24 mouse cellular contexts compared by ENCODE assay signal in genomic region chr4:118901981-118902380, GRCm38 (mm10). TPM values are rescaled to one million over a fixed set of nuclear protein-coding genes. Genes with fewer than 3 reads are reported as not detected.
DNase-seq lines count a peak whose midpoint lies in the region; ATAC-seq and TF ChIP-seq lines count a peak whose summit lies in the region.
"Had no signal": no experiment of that assay in that cellular context is flagged by ENCODE, and none has a peak within 500 bp of the region (broad histone marks: within the 10 kb centered on the region; RNA-seq: fewer than 3 reads in every experiment).

No protein-coding gene starts in this region.

- TF ChIP-seq CTCF in thymus, adult 2 months (IDR thresholded peaks at IDR 0.05; ENCODE audit: borderline replicate concordance, control insufficient read depth, extremely low read depth, insufficient read depth, low read length, poor library complexity), result no peak

- no peaks in the 10 kb centered on the region for H3K9me3 ChIP-seq in embryonic facial prominence, embryonic 14.5 days (ENCODE audit: control insufficient read depth, low read length)
- H3K9me3 ChIP-seq in embryonic facial prominence, embryonic 10.5 days, result no peaks in the 10 kb centered on the region
- no peaks in the 10 kb centered on the region for H3K9me3 ChIP-seq in limb, embryonic 14.5 days (ENCODE audit: control insufficient read depth, low read length)
- no peaks in the 10 kb centered on the region for H3K9me3 ChIP-seq in limb, embryonic 10.5 days (replicated peaks)
- H3K9me3 ChIP-seq: embryonic facial prominence, embryonic 13.5 days; forebrain, embryonic 15.5 days; heart, embryonic 12.5 days; hindbrain, embryonic 10.5 days had no signal

- no peak overlapping the region for H3K4me2 ChIP-seq in embryonic facial prominence, embryonic 14.5 days (ENCODE audit: low read depth, low read length)
- H3K4me2 ChIP-seq in limb, embryonic 14.5 days (replicated peaks; ENCODE audit: low read depth, low read length, severe bottlenecking), result no peak overlapping the region
- H3K4me2 ChIP-seq: embryonic facial prominence, embryonic 13.5 days; forebrain, embryonic 15.5 days; heart, embryonic 12.5 days; hindbrain, embryonic 14.5 days had no signal

- DNase-seq in embryonic facial prominence, embryonic 14.5 days (ENCODE audit: low spot score), result peak; percentile 14
- no peak for DNase-seq in embryonic facial prominence, embryonic 10.5 days (ENCODE audit: low spot score)
- DNase-seq in limb, embryonic 14.5 days (ENCODE audit: low spot score), result peak; percentile 21
- DNase-seq in limb, embryonic 10.5 days (ENCODE audit: low spot score), result no peak
- DNase-seq in right cerebral cortex, postnatal 4 days, result peak; percentile 4
- DNase-seq in right cerebral cortex, postnatal 36 days (ENCODE audit: low spot score in 2 of 2), result no peak
- DNase-seq in thymus, adult 2 months, result no peak
- DNase-seq: adrenal gland, postnatal 14 days; cerebellum, adult 11-12 months; cerebellum, adult 9-10 months; cerebellum, postnatal 25 days; gastrocnemius, postnatal 14 days; heart, adult 2 months had no signal

- H3K27me3 ChIP-seq in embryonic facial prominence, embryonic 14.5 days (replicated peaks; ENCODE audit: control insufficient read depth, insufficient read depth, low read length), result no peaks in the 10 kb centered on the region
- H3K27me3 ChIP-seq in embryonic facial prominence, embryonic 10.5 days (replicated peaks; ENCODE audit: low read depth, poor library complexity, severe bottlenecking), result no peaks in the 10 kb centered on the region
- H3K27me3 ChIP-seq in limb, embryonic 14.5 days (ENCODE audit: control insufficient read depth, insufficient read depth, low read length), result no peaks in the 10 kb centered on the region
- H3K27me3 ChIP-seq in limb, embryonic 10.5 days (ENCODE audit: low read depth, poor library complexity, severe bottlenecking), result no peaks in the 10 kb centered on the region
- no peaks in the 10 kb centered on the region for H3K27me3 ChIP-seq in thymus, adult 2 months (ENCODE audit: control insufficient read depth, insufficient read depth, low read length)
- H3K27me3 ChIP-seq: embryonic facial prominence, embryonic 13.5 days; forebrain, embryonic 15.5 days; heart, embryonic 12.5 days; Patski had no signal

- ATAC-seq in embryonic facial prominence, embryonic 14.5 days (ENCODE audit: low read depth), result no peak
- ATAC-seq in limb, embryonic 14.5 days (ENCODE audit: low FRiP score, low read depth), result no peak
- ATAC-seq: activated CD4-positive, CD25-positive, alpha-beta regulatory T cell, adult 4 months; forebrain, embryonic 15.5 days; Patski had no signal

- no peak overlapping the region for H3K4me3 ChIP-seq in embryonic facial prominence, embryonic 14.5 days (ENCODE audit: low read depth, low read length)
- no peak overlapping the region for H3K4me3 ChIP-seq in embryonic facial prominence, embryonic 10.5 days
- H3K4me3 ChIP-seq in limb, embryonic 14.5 days (replicated peaks; ENCODE audit: low read length), result no peak overlapping the region
- no peak overlapping the region for H3K4me3 ChIP-seq in limb, embryonic 10.5 days
- H3K4me3 ChIP-seq in thymus, adult 2 months (ENCODE audit: control insufficient read depth, insufficient read depth, low read length), result no peak overlapping the region
- H3K4me3 ChIP-seq: embryonic facial prominence, embryonic 13.5 days; forebrain, embryonic 15.5 days; heart, adult 2 months; heart, embryonic 12.5 days; hindbrain, embryonic 10.5 days had no signal

- no peak overlapping the region for H3K9ac ChIP-seq in embryonic facial prominence, embryonic 14.5 days (ENCODE audit: low read depth, low read length)
- no peak overlapping the region for H3K9ac ChIP-seq in limb, embryonic 14.5 days (ENCODE audit: low read depth, low read length, severe bottlenecking)
- H3K9ac ChIP-seq: embryonic facial prominence, embryonic 13.5 days; forebrain, embryonic 15.5 days; heart, embryonic 12.5 days; hindbrain, embryonic 14.5 days had no signal

- no peaks in the 10 kb centered on the region for H3K4me1 ChIP-seq in embryonic facial prominence, embryonic 14.5 days (ENCODE audit: control insufficient read depth, insufficient read depth, low read length)
- H3K4me1 ChIP-seq in embryonic facial prominence, embryonic 10.5 days, result no peaks in the 10 kb centered on the region
- no peaks in the 10 kb centered on the region for H3K4me1 ChIP-seq in limb, embryonic 14.5 days (ENCODE audit: control insufficient read depth, insufficient read depth, low read length)
- H3K4me1 ChIP-seq in limb, embryonic 10.5 days, result no peaks in the 10 kb centered on the region
- H3K4me1 ChIP-seq in thymus, adult 2 months (replicated peaks; ENCODE audit: control insufficient read depth, insufficient read depth, low read length), result no peaks in the 10 kb centered on the region
- H3K4me1 ChIP-seq: embryonic facial prominence, embryonic 13.5 days; forebrain, embryonic 15.5 days; heart, embryonic 12.5 days; hindbrain, embryonic 10.5 days had no signal

- 61% methylated on average over 2 of the region's 2 CpGs for WGBS in embryonic facial prominence, embryonic 14.5 days
- WGBS in embryonic facial prominence, embryonic 10.5 days, result 74% methylated on average over 2 of the region's 2 CpGs
- 63% methylated on average over 2 of the region's 2 CpGs for WGBS in limb, embryonic 14.5 days
- WGBS in limb, embryonic 10.5 days, result 87% methylated on average over 2 of the region's 2 CpGs
- WGBS in thymus, adult 2 months, result 76% methylated on average over 2 of the region's 2 CpGs

- no peak overlapping the region for H3K27ac ChIP-seq in embryonic facial prominence, embryonic 14.5 days (replicated peaks; ENCODE audit: low read depth, low read length)
- H3K27ac ChIP-seq in embryonic facial prominence, embryonic 10.5 days (replicated peaks), result no peak overlapping the region
- H3K27ac ChIP-seq in limb, embryonic 14.5 days (replicated peaks; ENCODE audit: low read depth, low read length), result no peak overlapping the region
- H3K27ac ChIP-seq in limb, embryonic 10.5 days, result no peak overlapping the region
- H3K27ac ChIP-seq in thymus, adult 2 months (ENCODE audit: control insufficient read depth, insufficient read depth, low read length), result no peak overlapping the region
- H3K27ac ChIP-seq: embryonic facial prominence, embryonic 13.5 days; forebrain, embryonic 15.5 days; heart, adult 2 months; hindbrain, embryonic 10.5 days; hindbrain, embryonic 14.5 days had no signal

- H3K36me3 ChIP-seq in embryonic facial prominence, embryonic 14.5 days (ENCODE audit: control insufficient read depth, insufficient read depth, low read length), result no peaks in the 10 kb centered on the region
- no peaks in the 10 kb centered on the region for H3K36me3 ChIP-seq in embryonic facial prominence, embryonic 10.5 days (replicated peaks)
- no peaks in the 10 kb centered on the region for H3K36me3 ChIP-seq in limb, embryonic 14.5 days (ENCODE audit: control insufficient read depth, insufficient read depth, low read length)
- no peaks in the 10 kb centered on the region for H3K36me3 ChIP-seq in limb, embryonic 10.5 days
- H3K36me3 ChIP-seq in thymus, adult 2 months (ENCODE audit: control insufficient read depth, insufficient read depth, low read length), result no peaks in the 10 kb centered on the region
- H3K36me3 ChIP-seq: embryonic facial prominence, embryonic 13.5 days; forebrain, embryonic 15.5 days; heart, embryonic 12.5 days; hindbrain, embryonic 10.5 days had no signal

- no peak for TF ChIP-seq POLR2A in limb, embryonic 14.5 days (IDR thresholded peaks at IDR 0.05; ENCODE audit: borderline replicate concordance, extremely low read depth, insufficient read depth, insufficient read length)
- no peak for TF ChIP-seq POLR2A in thymus, adult 2 months (IDR thresholded peaks at IDR 0.05; ENCODE audit: control insufficient read depth, extremely low read depth, insufficient read depth, low read length, poor library complexity)

RNA-seq across cellular contexts. Expression of gene Olfr1330, which starts 13.6 kb away (rescaled TPM):
- 0.11 TPM in 1 of 2 replicates, not detected in the other for polyA plus RNA-seq in embryonic facial prominence, embryonic 14.5 days (2014; fragmentation: Nextera tagmentation; extraction: Ambion mirVana)
- polyA plus RNA-seq in embryonic facial prominence, embryonic 10.5 days (2016; fragmentation: Nextera tagmentation; extraction: Ambion mirVana), result not detected in 2 replicates
- polyA plus RNA-seq in limb, embryonic 14.5 days (2012; rRNA removed), result not detected in 2 replicates
- 0.07 TPM in 1 of 2 replicates, not detected in the other for polyA plus RNA-seq in limb, embryonic 14.5 days (2014; fragmentation: Nextera tagmentation; extraction: Ambion mirVana)
- 0.03 TPM in 1 of 2 replicates, not detected in the other for polyA plus RNA-seq in limb, embryonic 10.5 days (2016; fragmentation: Nextera tagmentation; extraction: Ambion mirVana)
- not detected in 2 replicates for polyA plus RNA-seq in thymus, adult 2 months (2012; rRNA removed)
- polyA plus RNA-seq: C2C12; cortical plate, adult 2 months; forebrain, embryonic 15.5 days; gonadal fat pad, adult 2 months; heart, adult 2 months; hindbrain, embryonic 10.5 days; hindbrain, embryonic 14.5 days; Patski had no signal

RNA-seq across cellular contexts. Expression of gene Olfr1329, which starts 15.3 kb away (rescaled TPM):
- polyA plus RNA-seq in embryonic facial prominence, embryonic 14.5 days (2014; fragmentation: Nextera tagmentation; extraction: Ambion mirVana), result not detected in 2 replicates
- polyA plus RNA-seq in embryonic facial prominence, embryonic 10.5 days (2016; fragmentation: Nextera tagmentation; extraction: Ambion mirVana), result not detected in 2 replicates
- polyA plus RNA-seq in limb, embryonic 14.5 days (2012; rRNA removed), result not detected in 2 replicates
- polyA plus RNA-seq in limb, embryonic 14.5 days (2014; fragmentation: Nextera tagmentation; extraction: Ambion mirVana), result not detected in 2 replicates
- polyA plus RNA-seq in limb, embryonic 10.5 days (2016; fragmentation: Nextera tagmentation; extraction: Ambion mirVana), result not detected in 2 replicates
- not detected in 2 replicates for polyA plus RNA-seq in thymus, adult 2 months (2012; rRNA removed)
- polyA plus RNA-seq: activated CD4-positive, CD25-positive, alpha-beta regulatory T cell, adult 4 months; C2C12; cortical plate, adult 2 months; embryonic facial prominence, embryonic 13.5 days; forebrain, embryonic 15.5 days; gonadal fat pad, adult 2 months; heart, adult 2 months; heart, embryonic 12.5 days; heart, embryonic 16.5 days; hindbrain, embryonic 10.5 days; hindbrain, embryonic 14.5 days; Patski had no signal

RNA-seq across cellular contexts. Expression of gene Olfr1328, which starts 36.4 kb away (rescaled TPM):
- polyA plus RNA-seq in embryonic facial prominence, embryonic 14.5 days (2014; fragmentation: Nextera tagmentation; extraction: Ambion mirVana), result 0.07 TPM in 1 of 2 replicates, not detected in the other
- polyA plus RNA-seq in embryonic facial prominence, embryonic 10.5 days (2016; fragmentation: Nextera tagmentation; extraction: Ambion mirVana), result not detected in 2 replicates
- not detected in 2 replicates for polyA plus RNA-seq in limb, embryonic 14.5 days (2012; rRNA removed)
- polyA plus RNA-seq in limb, embryonic 14.5 days (2014; fragmentation: Nextera tagmentation; extraction: Ambion mirVana), result not detected in 2 replicates
- not detected in 2 replicates for polyA plus RNA-seq in limb, embryonic 10.5 days (2016; fragmentation: Nextera tagmentation; extraction: Ambion mirVana)
- not detected in 2 replicates for polyA plus RNA-seq in thymus, adult 2 months (2012; rRNA removed)
- polyA plus RNA-seq: activated CD4-positive, CD25-positive, alpha-beta regulatory T cell, adult 4 months; C2C12; cortical plate, adult 2 months; embryonic facial prominence, embryonic 13.5 days; forebrain, embryonic 15.5 days; gonadal fat pad, adult 2 months; heart, adult 2 months; heart, embryonic 12.5 days; heart, embryonic 16.5 days; hindbrain, embryonic 10.5 days; hindbrain, embryonic 14.5 days; Patski had no signal

RNA-seq across cellular contexts. Expression of gene Olfr1331, which starts 37.5 kb away (rescaled TPM):
- polyA plus RNA-seq in embryonic facial prominence, embryonic 14.5 days (2014; fragmentation: Nextera tagmentation; extraction: Ambion mirVana), result 0.13 TPM in 1 of 2 replicates, not detected in the other
- polyA plus RNA-seq in embryonic facial prominence, embryonic 10.5 days (2016; fragmentation: Nextera tagmentation; extraction: Ambion mirVana), result not detected in 2 replicates
- polyA plus RNA-seq in limb, embryonic 14.5 days (2012; rRNA removed), result not detected in 2 replicates
- not detected in 2 replicates for polyA plus RNA-seq in limb, embryonic 14.5 days (2014; fragmentation: Nextera tagmentation; extraction: Ambion mirVana)
- polyA plus RNA-seq in limb, embryonic 10.5 days (2016; fragmentation: Nextera tagmentation; extraction: Ambion mirVana), result not detected in 2 replicates
- polyA plus RNA-seq in thymus, adult 2 months (2012; rRNA removed), result not detected in 2 replicates
- polyA plus RNA-seq: C2C12; cortical plate, adult 2 months; embryonic facial prominence, embryonic 13.5 days; forebrain, embryonic 15.5 days; gonadal fat pad, adult 2 months; heart, adult 2 months; heart, embryonic 12.5 days; heart, embryonic 16.5 days; hindbrain, embryonic 10.5 days; hindbrain, embryonic 14.5 days; Patski had no signal

RNA-seq across cellular contexts. Expression of gene Lao1, which starts 59.4 kb away (rescaled TPM):
- polyA plus RNA-seq in embryonic facial prominence, embryonic 14.5 days (2014; fragmentation: Nextera tagmentation; extraction: Ambion mirVana), result not detected in 2 replicates
- not detected in 2 replicates for polyA plus RNA-seq in embryonic facial prominence, embryonic 10.5 days (2016; fragmentation: Nextera tagmentation; extraction: Ambion mirVana)
- polyA plus RNA-seq in limb, embryonic 14.5 days (2012; rRNA removed), result not detected in 2 replicates
- polyA plus RNA-seq in limb, embryonic 14.5 days (2014; fragmentation: Nextera tagmentation; extraction: Ambion mirVana), result not detected in 2 replicates
- polyA plus RNA-seq in limb, embryonic 10.5 days (2016; fragmentation: Nextera tagmentation; extraction: Ambion mirVana), result not detected in 2 replicates
- 0.10 and 0.18 TPM in 2 replicates for polyA plus RNA-seq in thymus, adult 2 months (2012; rRNA removed)
- polyA plus RNA-seq: activated CD4-positive, CD25-positive, alpha-beta regulatory T cell, adult 4 months; C2C12; embryonic facial prominence, embryonic 13.5 days; heart, adult 2 months; heart, embryonic 12.5 days; heart, embryonic 16.5 days; hindbrain, embryonic 10.5 days; hindbrain, embryonic 14.5 days; Patski had no signal

Comparison
In these comparisons a context has a peak if more than half of its experiments do, and no peak if none do; other contexts are left out.
1. DNase-seq: peak in embryonic facial prominence, embryonic 14.5 days (single experiment), limb, embryonic 14.5 days (single experiment) and right cerebral cortex, postnatal 4 days (single experiment); none in embryonic facial prominence, embryonic 10.5 days (single experiment), limb, embryonic 10.5 days (single experiment), right cerebral cortex, postnatal 36 days (0 of 2) and thymus, adult 2 months (single experiment).